Mouse (Mus musculus) T-helper 17 cell (primary cell): ENCODE measurements around the gene Olfr543.

Source experiments
- in situ Hi-C, 2 experiments: fragments of 300-600 bp; cut with MboI, MseI; formaldehyde crosslinking; loops; 1 replicate in 1 of 2; 2 replicates in 1 of 2; pipeline ENCODE4 v1.15.1; 2025; ENCODE audit warnings: high pct_unique_total_duplicates in 2 of 2

Olfr543 gene

GRCm38 (mm10) chr7:102478425-102478824 is 3.1 kb downstream of the Olfr543 start:
- in situ Hi-C loops: no loop called here

GRCm38 (mm10) chr7:102477377-102477776 is 4.1 kb downstream of the Olfr543 start:
- in situ Hi-C loops: no loop called here

- in situ Hi-C loops: no loop called here
Measured at GRCm38 (mm10) chr7:102476601-102477000, 4.9 kb downstream of the Olfr543 start.

GRCm38 (mm10) chr7:102472675-102473074 is 8.8 kb downstream of the Olfr543 start:
- in situ Hi-C loops: no loop called here

GRCm38 (mm10) chr7:102467566-102467965 is 13.9 kb downstream of the Olfr543 start:
- in situ Hi-C loops: no loop called here

GRCm38 (mm10) chr7:102458618-102459380 is 22.7 kb downstream of the Olfr543 start:
- in situ Hi-C loops: loop anchor here in 1 of 2 experiments (5.0 kb wide), 1 partner anchor 336 kb away; no protein-coding TSS in a partner anchor

- in situ Hi-C loops: no loop called here
Measured at GRCm38 (mm10) chr7:102446438-102446837, 35.0 kb downstream of the Olfr543 start.

- in situ Hi-C loops: no loop called here
Measured at GRCm38 (mm10) chr7:102444301-102444700, 37.2 kb downstream of the Olfr543 start.

GRCm38 (mm10) chr7:102442432-102442831 is 39.0 kb downstream of the Olfr543 start:
- in situ Hi-C loops: no loop called here

- in situ Hi-C loops: no loop called here
Measured at GRCm38 (mm10) chr7:102441657-102442391, 39.7 kb downstream of the Olfr543 start, which contains the start of gene Rrm1. Rrm1 (plus strand) TSS chr7:102441695.

GRCm38 (mm10) chr7:102440822-102441656 is 40.4 kb downstream of the Olfr543 start:
- in situ Hi-C loops: no loop called here

- in situ Hi-C loops: no loop called here
Measured at GRCm38 (mm10) chr7:102434344-102434743, 47.1 kb downstream of the Olfr543 start.
